Comparison of ENCODE assay signal across 25 mouse cellular contexts in genomic region chr17:72989025-72989424, GRCm38 (mm10).
DNase-seq lines count a peak whose midpoint lies in the region; TF ChIP-seq lines count a peak whose summit lies in the region.
"Had no signal": no experiment of that assay in that cellular context is flagged by ENCODE, and none has a peak within 500 bp of the region (broad histone marks: within the 10 kb centered on the region; RNA-seq: fewer than 3 reads in every experiment).

No protein-coding gene starts in this region.

- 0 out of 2 replicates have a peak overlapping the region, but pooled peaks have one; percentile 32 for H3K27ac ChIP-seq in gastrocnemius, adult 2 months
- H3K27ac ChIP-seq: hindbrain, embryonic 13.5 days; kidney, embryonic 15.5 days; liver, embryonic 12.5 days; midbrain, embryonic 10.5 days; neural tube, embryonic 13.5 days had no signal

- no peak overlapping the region for H3K4me3 ChIP-seq in gastrocnemius, adult 2 months
- H3K4me3 ChIP-seq: hindbrain, embryonic 13.5 days; kidney, embryonic 15.5 days; liver, embryonic 12.5 days; midbrain, embryonic 10.5 days; myocyte; neural tube, embryonic 13.5 days had no signal

- DNase-seq in gastrocnemius, adult 2 months: no peak
- no peak for DNase-seq in gastrocnemius, postnatal 4 days (ENCODE audit: low spot score in 2 of 2)
- DNase-seq in layer of hippocampus, adult 11-12 months (ENCODE audit: low spot score): peak; percentile 40
- no peak for DNase-seq in layer of hippocampus, adult 9-10 months (ENCODE audit: low spot score)
- peak; percentile 18 for DNase-seq in right cerebral cortex, postnatal 25 days
- DNase-seq in right cerebral cortex, postnatal 4 days: no peak
- DNase-seq in urinary bladder, postnatal 36 days (ENCODE audit: low spot score in 2 of 2): no peak
- DNase-seq: adrenal gland, adult 2 months; B cell, adult 2 months; cerebellum, adult 18-20 months; gastrocnemius, postnatal 10 days; heart, postnatal 36 days; kidney, adult 11 months; kidney, postnatal 4 days; lung, adult 18-20 months; lung, postnatal 10 days; retina, postnatal 1 day; thymus, adult 18-20 months; thymus, postnatal 36 days had no signal

- no peak for TF ChIP-seq CTCF in gastrocnemius, adult 2 months (IDR thresholded peaks at IDR 0.05)

- intact Hi-C loops in gastrocnemius, adult 2 months (cut with DNase I): no loop called here

Comparison
In these comparisons a context has a peak if more than half of its experiments do, and no peak if none do; other contexts are left out.
1. DNase-seq: peak in layer of hippocampus, adult 11-12 months (single experiment) and right cerebral cortex, postnatal 25 days (single experiment); none in gastrocnemius, adult 2 months (single experiment), gastrocnemius, postnatal 4 days (0 of 2), layer of hippocampus, adult 9-10 months (single experiment), right cerebral cortex, postnatal 4 days (single experiment) and urinary bladder, postnatal 36 days (0 of 2).